Mouse (Mus musculus) kidney, postnatal 0 days (tissue): ENCODE measurements around the gene Gas2l1. TPM values are rescaled to one million over a fixed set of nuclear protein-coding genes. Genes with fewer than 3 reads are reported as not detected.

Experiments used
- ATAC-seq: fragments of 200-750 bp; cut with Nextera tagmentation; replicated peaks from 2 replicates; pipeline ENCODE4 v1.8.0; 2017; ENCODE audit warnings: low read depth, moderate number of reproducible peaks, moderate TSS enrichment, moderate library complexity; ENCODE audit not compliant: low FRiP score
- DNase-seq: peaks from one replicate; pipeline ENCODE4 v3.0.0-alpha.2; 2016; ENCODE audit warnings: low spot score
- H3K27ac ChIP-seq: fragments of 300-500 bp; sonication (generic); 2 replicates; pipeline ENCODE4 v1.5.1; 2014; ENCODE audit warnings: mild to moderate bottlenecking
- H3K27me3 ChIP-seq: fragments of 300-500 bp; sonication (generic); 2 replicates; pipeline ENCODE4 v1.6.1; 2014; ENCODE audit warnings: low read length, mixed read lengths; ENCODE audit not compliant: insufficient read depth
- H3K36me3 ChIP-seq: fragments of 300-500 bp; sonication (generic); 2 replicates; pipeline ENCODE4 v1.6.1; 2014; ENCODE audit warnings: low read length, mixed read lengths; ENCODE audit not compliant: insufficient read depth
- H3K4me1 ChIP-seq: fragments of 300-500 bp; sonication (generic); replicated peaks from 2 replicates; pipeline ENCODE4 v1.6.1; 2014; ENCODE audit warnings: antibody characterized with exemption, low read length, mixed read lengths; ENCODE audit not compliant: insufficient read depth
- H3K4me2 ChIP-seq: fragments of 300-500 bp; sonication (generic); 2 replicates; pipeline ENCODE4 v1.6.1; 2014; ENCODE audit warnings: mild to moderate bottlenecking, low read length, moderate library complexity, mixed read lengths
- H3K4me3 ChIP-seq: fragments of 300-500 bp; sonication (generic); replicated peaks from 2 replicates; pipeline ENCODE4 v1.5.1; 2014; ENCODE audit warnings: low read depth, low read length
- H3K9ac ChIP-seq: fragments of 300-500 bp; sonication (generic); 2 replicates; pipeline ENCODE4 v1.6.1; 2014; ENCODE audit warnings: low read depth, low read length
- H3K9me3 ChIP-seq: fragments of 300-500 bp; sonication (generic); replicated peaks from 2 replicates; pipeline ENCODE4 v1.6.1; 2016; ENCODE audit warnings: low read length, inconsistent platforms, mixed read lengths
- CTCF ChIP-seq: IDR thresholded peaks from 2 replicates; pipeline ENCODE4 v1.5.1; 2016; ENCODE audit warnings: antibody characterized with exemption, low read depth, mild to moderate bottlenecking, moderate library complexity
- WGBS: fragments of 180-500 bp; shearing (Covaris S2); extraction: QIAGEN DNeasy Blood & Tissue Kit; methylation state at CpG from one replicate; pipeline ENCODE4 v1.1.7; 2014; 5-methylcytosine and 5-hydroxymethylcytosine counted together
- polyA plus RNA-seq: library from polyadenylated mRNA; unstranded; fragments of >200 nt; fragmentation: Nextera tagmentation; extraction: Ambion mirVana; gene quantifications from 2 replicates; pipeline ENCODE4 v1.2.1, GENCODE M21; 2015

Gene Gas2l1
- polyA plus RNA-seq: 27.2 and 30.3 TPM in 2 replicates

DNA sequence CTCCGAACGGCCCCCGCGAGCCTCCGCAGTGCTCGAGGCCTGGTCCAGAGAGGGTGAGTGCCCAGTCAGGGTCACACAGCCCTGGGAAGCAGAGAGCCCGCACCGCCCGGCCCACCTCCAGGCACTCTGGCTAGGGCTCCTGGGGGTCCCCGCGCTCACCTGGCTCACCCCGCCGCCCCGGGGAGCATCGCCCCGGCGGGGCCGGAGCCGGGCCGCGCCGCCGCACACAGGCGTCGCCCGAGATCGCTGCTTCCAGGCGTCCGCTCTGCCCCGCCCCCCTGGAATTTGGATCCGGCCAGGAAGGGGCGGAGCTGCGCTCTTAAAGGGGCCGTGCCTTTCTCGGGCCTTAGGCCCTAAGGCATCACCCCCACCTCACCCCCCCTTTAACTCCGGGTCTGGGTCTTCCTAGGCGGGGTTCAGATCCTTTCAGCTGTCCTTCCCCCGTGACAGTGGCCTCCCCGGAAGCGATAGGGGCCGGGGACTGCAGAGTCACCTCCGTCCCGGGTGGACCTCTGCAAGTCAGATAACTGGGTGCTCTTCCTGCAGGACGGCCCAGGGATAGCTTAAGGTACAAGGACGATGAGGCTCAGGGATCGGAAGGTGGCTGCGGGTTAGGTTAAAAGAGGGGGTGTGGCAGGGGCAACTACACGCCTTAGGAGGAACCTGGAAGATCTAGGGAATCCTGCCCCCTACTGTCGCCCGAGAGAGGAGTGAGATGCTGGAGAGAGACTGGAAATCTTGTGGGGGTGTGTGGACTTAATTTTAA lies at the start of gene Gas2l1:
TSS of gene Gas2l1 (minus strand) at position 272 of the 766 bp plus-strand sequence.
- peaks cover 13% of the 10 kb centered on the region for H3K36me3 ChIP-seq
- peak within 1 kb of the TSS; percentile 65 for H3K4me3 ChIP-seq
- peak within 1 kb of the TSS; percentile 86 for H3K4me2 ChIP-seq
- no peaks in the 10 kb centered on the region for H3K27me3 ChIP-seq
- TF ChIP-seq CTCF: peak; percentile 75
- DNase-seq (peak; percentile 94), ATAC-seq (peak; percentile 65)
- peak within 1 kb of the TSS; percentile 54; the same call in 1 of the 2 replicates for H3K27ac ChIP-seq
- WGBS: under 1% methylated on average over 50 of the region's 50 CpGs
- peak within 1 kb of the TSS; percentile 76 for H3K9ac ChIP-seq
- no peaks in the 10 kb centered on the region for H3K9me3 ChIP-seq
- H3K4me1 ChIP-seq: peaks cover 22% of the 10 kb centered on the region

DNA sequence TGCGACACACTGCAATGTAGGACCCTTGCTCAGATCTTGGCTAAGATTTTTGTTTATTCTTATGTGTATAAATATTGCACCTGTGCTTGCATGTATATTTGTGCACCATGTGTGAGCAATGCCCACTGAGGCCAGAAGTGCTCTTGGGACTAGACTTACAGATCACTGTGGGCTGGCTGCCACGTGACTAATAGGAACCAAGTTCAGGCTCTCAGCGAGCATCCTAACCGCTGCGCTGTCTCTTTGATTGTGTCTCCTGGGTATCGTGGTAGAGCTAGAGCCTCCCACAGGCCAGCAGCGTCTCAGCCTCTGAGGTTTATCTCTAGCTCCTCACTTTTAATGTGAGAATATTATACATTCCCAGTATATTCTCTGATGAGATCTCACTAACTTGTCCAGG lies 48.5 kb upstream of the Gas2l1 start:
- no peaks in the 10 kb centered on the region for H3K27me3 ChIP-seq
- TF ChIP-seq CTCF: no peak
- H3K27ac ChIP-seq: no peak overlapping the region
- peaks cover 3% of the 10 kb centered on the region; the same call in 1 of the 2 replicates for H3K36me3 ChIP-seq
- WGBS: 86% methylated on average over 7 of the region's 7 CpGs
- DNase-seq: no peak
- no peaks in the 10 kb centered on the region for H3K4me1 ChIP-seq
- no peak overlapping the region for H3K4me3 ChIP-seq
- no peak overlapping the region for H3K4me2 ChIP-seq
- no peak overlapping the region for H3K9ac ChIP-seq
- no peaks in the 10 kb centered on the region for H3K9me3 ChIP-seq
- no peak for ATAC-seq

DNA sequence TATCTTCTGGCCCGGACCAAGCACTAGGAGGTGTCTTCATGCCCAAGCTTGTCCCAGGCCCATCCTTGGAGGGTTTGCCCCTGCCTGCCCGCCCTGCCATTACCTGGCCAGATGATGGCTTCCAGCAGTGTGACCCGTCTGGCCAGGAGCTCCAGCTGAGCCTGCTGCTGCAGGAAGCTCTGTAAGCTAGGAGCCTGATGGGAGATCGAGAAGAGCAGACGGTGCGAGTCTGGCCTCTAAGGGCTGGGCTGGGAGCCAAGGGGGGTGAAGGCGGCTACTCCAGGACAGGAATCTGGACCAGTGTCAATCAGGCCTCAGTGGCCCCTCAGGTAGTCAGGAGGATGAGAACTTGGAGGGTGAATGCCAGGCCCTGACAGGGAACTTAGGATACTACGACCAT lies 44.3 kb upstream of the Gas2l1 start:
- no peak overlapping the region for H3K27ac ChIP-seq
- H3K4me2 ChIP-seq: no peak overlapping the region
- TF ChIP-seq CTCF: no peak
- WGBS: 68% methylated on average over 8 of the region's 8 CpGs
- no peaks in the 10 kb centered on the region for H3K4me1 ChIP-seq
- peaks cover 14% of the 10 kb centered on the region for H3K36me3 ChIP-seq
- ATAC-seq (no peak), DNase-seq (no peak)
- H3K9me3 ChIP-seq: no peaks in the 10 kb centered on the region
- H3K27me3 ChIP-seq: no peaks in the 10 kb centered on the region
- no peak overlapping the region for H3K4me3 ChIP-seq
- H3K9ac ChIP-seq: no peak overlapping the region

DNA sequence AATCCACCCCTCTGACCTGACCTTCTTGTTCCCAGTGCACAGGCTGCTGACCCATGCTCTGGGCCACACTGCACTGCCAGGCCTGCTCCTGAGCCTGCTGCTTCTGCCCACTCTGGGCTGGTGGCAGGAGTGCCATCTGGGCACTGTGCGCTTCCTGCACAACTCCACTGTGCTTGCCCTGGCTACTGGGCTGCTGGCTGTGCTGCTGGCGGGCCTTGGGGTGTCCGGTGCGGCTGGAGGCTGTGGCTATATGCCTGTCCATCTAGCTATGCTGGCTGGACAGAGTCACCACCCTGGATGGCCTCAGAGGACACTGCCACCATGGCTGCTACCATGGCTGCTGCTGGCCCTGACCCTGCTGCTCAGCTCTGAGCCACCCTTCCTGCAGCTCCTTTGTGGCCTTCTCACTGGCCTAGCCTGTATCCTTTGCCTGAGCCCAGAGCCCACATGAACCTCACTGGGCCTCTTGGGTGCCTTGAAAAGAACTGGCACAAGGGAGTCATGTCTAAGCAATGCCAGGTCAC lies 38.9 kb upstream of the Gas2l1 start:
- no peak for ATAC-seq
- peaks cover 11% of the 10 kb centered on the region for H3K36me3 ChIP-seq
- no peak for TF ChIP-seq CTCF

DNA sequence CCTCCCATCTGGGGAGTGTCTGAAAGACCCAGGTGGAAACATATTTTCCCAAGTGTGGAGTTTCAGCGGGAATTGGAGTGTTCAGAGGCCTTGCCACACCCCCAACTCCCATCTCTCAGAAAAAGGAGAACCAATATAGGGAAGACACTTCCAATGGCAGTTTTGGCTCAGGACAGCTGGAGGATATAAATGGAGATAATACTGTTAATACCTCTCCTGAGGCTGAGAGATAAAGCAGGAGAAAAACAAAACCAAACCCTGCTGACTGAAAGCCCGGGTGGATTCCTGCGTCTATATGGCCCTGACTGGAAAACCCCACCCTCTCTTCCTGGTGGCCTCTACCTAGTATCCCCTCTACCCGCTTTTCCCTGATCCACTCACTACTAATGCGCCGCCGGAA lies 37.3 kb upstream of the Gas2l1 start:
- no peak for DNase-seq
- H3K4me2 ChIP-seq: no peak overlapping the region
- TF ChIP-seq CTCF: no peak
- peaks cover 11% of the 10 kb centered on the region; the same call in 1 of the 2 replicates for H3K36me3 ChIP-seq
- no peak overlapping the region for H3K4me3 ChIP-seq
- 86% methylated on average over 7 of the region's 7 CpGs for WGBS
- no peaks in the 10 kb centered on the region for H3K27me3 ChIP-seq
- 0 out of 2 replicates have a peak, but pooled peaks cover 6% of the 10 kb centered on the region for H3K4me1 ChIP-seq
- H3K9ac ChIP-seq: no peak overlapping the region
- no peak for ATAC-seq
- H3K27ac ChIP-seq: no peak overlapping the region
- H3K9me3 ChIP-seq: no peaks in the 10 kb centered on the region

More for the DNA sequence above, 38.9 kb upstream of the Gas2l1 start:
- 95% methylated on average over 4 of the region's 4 CpGs for WGBS
- H3K4me3 ChIP-seq: no peak overlapping the region
- no peak overlapping the region for H3K27ac ChIP-seq
- H3K27me3 ChIP-seq: no peaks in the 10 kb centered on the region
- no peaks in the 10 kb centered on the region for H3K9me3 ChIP-seq
- no peak for DNase-seq
- 0 out of 2 replicates have a peak, but pooled peaks cover 6% of the 10 kb centered on the region for H3K4me1 ChIP-seq
- H3K4me2 ChIP-seq: no peak overlapping the region
- H3K9ac ChIP-seq: no peak overlapping the region

DNA sequence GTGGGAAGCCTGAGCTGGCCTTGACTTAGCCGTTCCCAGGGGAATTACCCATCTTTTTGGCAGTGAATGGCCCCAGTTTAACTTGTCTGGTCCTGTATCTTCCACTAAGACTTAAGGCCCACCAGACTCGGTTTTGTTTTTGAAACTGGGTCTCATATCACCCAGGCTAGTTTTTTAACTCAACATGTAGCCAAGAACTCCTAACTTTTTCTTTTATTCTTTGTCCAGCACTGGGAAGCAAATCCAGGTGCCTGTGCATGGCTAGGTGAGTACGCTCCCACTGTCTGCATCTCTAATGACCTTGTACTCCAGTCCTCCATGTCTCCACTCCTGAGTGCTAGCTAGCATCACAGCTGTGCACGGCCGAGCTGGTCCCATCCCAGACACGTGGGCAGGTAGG lies 36.5 kb upstream of the Gas2l1 start:
- H3K27ac ChIP-seq: 0 out of 2 replicates have a peak overlapping the region, but pooled peaks have one; percentile 50
- no peak overlapping the region for H3K4me2 ChIP-seq
- no peak for ATAC-seq

More for the DNA sequence above, 36.5 kb upstream of the Gas2l1 start:
- Histone ChIP-seq H3K36me3 (0 out of 2 replicates have a peak, but pooled peaks cover 11% of the 10 kb centered on the region), H3K27me3 (no peaks in the 10 kb centered on the region), H3K9ac (no peak overlapping the region; the same call in 1 of the 2 replicates), H3K4me3 (no peak overlapping the region), H3K4me1 (0 out of 2 replicates have a peak, but pooled peaks cover 6% of the 10 kb centered on the region), H3K9me3 (no peaks in the 10 kb centered on the region)
- TF ChIP-seq CTCF: no peak
- no peak for DNase-seq
- 71% methylated on average over 6 of the region's 6 CpGs for WGBS
